Mouse (Mus musculus): ENCODE data around the gene Stra6. TPM values are rescaled to one million over a fixed set of nuclear protein-coding genes. Genes with fewer than 3 reads are reported as not detected.

The Stra6 gene
- polyA plus RNA-seq, 1 experiment, result not detected

- 42% methylated on average over 4 of the region's 4 CpGs for WGBS
- Histone ChIP-seq H3K27ac (ENCODE audit: control insufficient read depth, insufficient read depth, low read depth, low read length, poor library complexity) (no peak overlapping the region), H3K4me1 (ENCODE audit: control insufficient read depth, insufficient read depth, low read length) (no peaks in the 10 kb centered on the region), H3K4me3 (replicated peaks; ENCODE audit: control insufficient read depth, low read depth, low read length) (no peak overlapping the region)
- TF ChIP-seq CTCF (IDR thresholded peaks at IDR 0.05; ENCODE audit: control insufficient read depth, insufficient read depth, low read length) (no peak), POLR2A (IDR thresholded peaks at IDR 0.05; ENCODE audit: borderline replicate concordance, control insufficient read depth, low read depth, low read length) (no peak)
Measured at GRCm38 (mm10) chr9:58091623-58092425, 28.2 kb downstream of the Stra6 start.

- WGBS, result 62% methylated on average over 7 of the region's 7 CpGs
- H3K27ac ChIP-seq (ENCODE audit: control insufficient read depth, insufficient read depth, low read depth, low read length, poor library complexity), result no peak overlapping the region
- no peak for TF ChIP-seq CTCF (IDR thresholded peaks at IDR 0.05; ENCODE audit: control insufficient read depth, insufficient read depth, low read length)
- no peak for TF ChIP-seq POLR2A (IDR thresholded peaks at IDR 0.05; ENCODE audit: borderline replicate concordance, control insufficient read depth, low read depth, low read length)
- no peak overlapping the region for H3K4me3 ChIP-seq (replicated peaks; ENCODE audit: control insufficient read depth, low read depth, low read length)
- H3K4me1 ChIP-seq (ENCODE audit: control insufficient read depth, insufficient read depth, low read length), result no peaks in the 10 kb centered on the region
Measured at GRCm38 (mm10) chr9:58092581-58093269, 29.1 kb downstream of the Stra6 start.

GRCm38 (mm10) chr9:58093776-58094175 lies 30.2 kb downstream of the Stra6 start:
- Histone ChIP-seq H3K27ac (ENCODE audit: control insufficient read depth, insufficient read depth, low read depth, low read length, poor library complexity) (no peak overlapping the region), H3K4me3 (replicated peaks; ENCODE audit: control insufficient read depth, low read depth, low read length) (no peak overlapping the region), H3K4me1 (ENCODE audit: control insufficient read depth, insufficient read depth, low read length) (no peaks in the 10 kb centered on the region)
- 69% methylated on average over 3 of the region's 3 CpGs for WGBS
- TF ChIP-seq POLR2A (IDR thresholded peaks at IDR 0.05; ENCODE audit: borderline replicate concordance, control insufficient read depth, low read depth, low read length), result no peak
- no peak for TF ChIP-seq CTCF (IDR thresholded peaks at IDR 0.05; ENCODE audit: control insufficient read depth, insufficient read depth, low read length)

GRCm38 (mm10) chr9:58095977-58096376 lies 32.4 kb downstream of the Stra6 start:
- Histone ChIP-seq H3K27ac (ENCODE audit: control insufficient read depth, insufficient read depth, low read depth, low read length, poor library complexity) (no peak overlapping the region), H3K4me3 (replicated peaks; ENCODE audit: control insufficient read depth, low read depth, low read length) (no peak overlapping the region), H3K4me1 (ENCODE audit: control insufficient read depth, insufficient read depth, low read length) (no peaks in the 10 kb centered on the region)
- 83% methylated on average over 6 of the region's 6 CpGs for WGBS
- TF ChIP-seq CTCF (IDR thresholded peaks at IDR 0.05; ENCODE audit: control insufficient read depth, insufficient read depth, low read length) (no peak), POLR2A (IDR thresholded peaks at IDR 0.05; ENCODE audit: borderline replicate concordance, control insufficient read depth, low read depth, low read length) (no peak)

- Histone ChIP-seq H3K4me3 (replicated peaks; ENCODE audit: control insufficient read depth, low read depth, low read length) (no peak overlapping the region), H3K4me1 (ENCODE audit: control insufficient read depth, insufficient read depth, low read length) (no peaks in the 10 kb centered on the region), H3K27ac (ENCODE audit: control insufficient read depth, insufficient read depth, low read depth, low read length, poor library complexity) (no peak overlapping the region)
- no peak for TF ChIP-seq POLR2A (IDR thresholded peaks at IDR 0.05; ENCODE audit: borderline replicate concordance, control insufficient read depth, low read depth, low read length)
- no peak for TF ChIP-seq CTCF (IDR thresholded peaks at IDR 0.05; ENCODE audit: control insufficient read depth, insufficient read depth, low read length)
- 80% methylated on average over 5 of the region's 5 CpGs for WGBS
Measured at GRCm38 (mm10) chr9:58096629-58097301, 33.2 kb downstream of the Stra6 start.

DNA sequence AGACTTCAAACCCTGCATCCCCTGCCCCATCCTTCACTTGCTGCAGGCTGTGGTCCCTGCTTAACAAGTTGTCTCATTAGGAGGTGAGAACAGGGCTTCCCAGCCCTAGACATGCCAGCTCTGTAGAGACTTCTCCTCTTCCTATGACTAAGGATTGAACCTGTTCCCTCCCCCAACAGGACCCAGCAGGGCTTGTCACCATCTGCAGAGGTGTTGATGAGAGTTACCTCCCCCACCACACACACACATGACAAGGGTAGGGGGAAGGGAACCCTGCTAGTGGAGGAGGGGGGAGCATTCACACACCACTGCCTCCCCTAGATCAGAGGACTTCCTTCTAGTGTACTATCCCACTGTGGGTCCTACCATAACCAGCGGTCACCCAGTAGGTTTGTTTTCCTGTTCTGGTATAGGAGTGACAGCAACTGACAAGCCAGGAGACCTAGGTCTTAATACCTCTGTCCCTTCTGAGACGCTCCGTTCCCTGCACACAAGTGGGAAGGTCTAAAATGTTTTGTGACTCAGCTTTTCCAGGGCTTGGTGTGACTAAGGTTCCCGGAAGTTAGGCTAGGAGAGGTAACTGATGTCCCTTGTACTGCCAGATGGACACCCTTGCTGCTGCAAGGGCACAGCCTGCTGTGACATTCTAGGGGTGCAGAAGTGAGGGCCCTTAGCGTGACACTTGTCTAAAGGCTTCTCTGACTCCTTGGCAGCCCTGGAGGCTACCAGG lies 36.4 kb downstream of the Stra6 start:
- Histone ChIP-seq H3K4me1 (ENCODE audit: control insufficient read depth, insufficient read depth, low read length) (no peaks in the 10 kb centered on the region), H3K27ac (ENCODE audit: control insufficient read depth, insufficient read depth, low read depth, low read length, poor library complexity) (no peak overlapping the region), H3K4me3 (replicated peaks; ENCODE audit: control insufficient read depth, low read depth, low read length) (no peak overlapping the region)
- TF ChIP-seq CTCF (IDR thresholded peaks at IDR 0.05; ENCODE audit: control insufficient read depth, insufficient read depth, low read length) (no peak), POLR2A (IDR thresholded peaks at IDR 0.05; ENCODE audit: borderline replicate concordance, control insufficient read depth, low read depth, low read length) (no peak)
- WGBS, result 67% methylated on average over 5 of the region's 5 CpGs

DNA sequence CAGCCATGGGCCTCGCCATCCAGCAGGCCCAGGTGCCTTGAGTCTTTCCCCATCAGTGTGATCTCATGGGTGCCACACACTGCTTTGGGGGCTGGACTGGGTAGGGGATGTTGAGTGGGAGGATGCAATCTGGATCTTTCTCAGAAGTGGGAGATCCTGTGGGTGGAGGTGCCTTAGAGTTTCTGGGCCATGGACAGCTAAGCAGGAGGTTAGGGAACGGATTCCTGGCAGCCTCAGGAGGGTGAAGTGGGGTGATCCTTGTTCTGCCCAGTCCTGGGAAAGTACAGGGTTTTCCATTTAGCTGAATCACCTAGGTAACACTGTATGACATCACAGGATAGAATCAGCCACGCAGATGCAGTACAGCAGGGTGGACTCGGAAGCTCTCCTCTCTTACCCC lies 38.4 kb downstream of the Stra6 start:
- no peak overlapping the region for H3K27ac ChIP-seq (ENCODE audit: control insufficient read depth, insufficient read depth, low read depth, low read length, poor library complexity)
- TF ChIP-seq CTCF (IDR thresholded peaks at IDR 0.05; ENCODE audit: control insufficient read depth, insufficient read depth, low read length) (no peak), POLR2A (IDR thresholded peaks at IDR 0.05; ENCODE audit: borderline replicate concordance, control insufficient read depth, low read depth, low read length) (no peak)

More for the DNA sequence above, 38.4 kb downstream of the Stra6 start:
- WGBS, result 58% methylated on average over 4 of the region's 4 CpGs
- Histone ChIP-seq H3K4me3 (replicated peaks; ENCODE audit: control insufficient read depth, low read depth, low read length) (no peak overlapping the region), H3K4me1 (ENCODE audit: control insufficient read depth, insufficient read depth, low read length) (no peaks in the 10 kb centered on the region)

All from bone marrow, adult 2 months (tissue).